Mouse (Mus musculus) MEL (cell line): ENCODE results near the gene Hoxa4. TPM values are rescaled to one million over a fixed set of nuclear protein-coding genes. Genes with fewer than 3 reads are reported as not detected.
A peak's percentile ranks its signal among the peaks of the same experiment; 100 is the strongest.

Experiments used
- DNase-seq: peaks from one replicate; pipeline ENCODE4 v3.0.0; 2011; ENCODE audit warnings: low read depth, low spot score
- H3K27ac ChIP-seq: 2 replicates; pipeline ENCODE4 v1.5.1; 2012; ENCODE audit warnings: low read depth, mild to moderate bottlenecking, control low read depth, low read length, moderate library complexity; ENCODE audit not compliant: control insufficient read depth
- H3K27me3 ChIP-seq, 2 experiments: fragments of 150-350 bp in 1 of 2; sonication (generic) in 1 of 2; 2 replicates each; pipeline ENCODE4 v1.6.1; 2012; ENCODE audit warnings: low read length in 2 of 2, mild to moderate bottlenecking in 2 of 2, improper control_type of control experiment in 1 of 2, moderate library complexity in 1 of 2; ENCODE audit not compliant: insufficient read depth in 2 of 2, control insufficient read depth in 1 of 2
- H3K36me3 ChIP-seq, 2 experiments: 2 replicates each; pipeline ENCODE4 v1.6.1; 2012 to 2014; ENCODE audit warnings: low read length in 2 of 2, improper control_type of control experiment in 1 of 2, inconsistent platforms in 1 of 2, mild to moderate bottlenecking in 1 of 2; ENCODE audit not compliant: insufficient read depth in 2 of 2, control insufficient read depth in 1 of 2
- H3K4me1 ChIP-seq, 2 experiments: fragments of 150-350 bp in 1 of 2; sonication (generic) in 1 of 2; 2 replicates each; pipeline ENCODE4 v1.6.1; 2012; ENCODE audit warnings: low read length in 2 of 2, improper control_type of control experiment in 1 of 2, mild to moderate bottlenecking in 1 of 2; ENCODE audit not compliant: insufficient read depth in 2 of 2, control insufficient read depth in 1 of 2
- H3K4me3 ChIP-seq, 2 experiments: fragments of 150-350 bp in 1 of 2; sonication (generic) in 1 of 2; 2 replicates each; pipeline ENCODE4 v1.5.1; 2012; ENCODE audit warnings: low read depth in 2 of 2, low read length in 2 of 2, mild to moderate bottlenecking in 2 of 2, moderate library complexity in 2 of 2, control low read depth in 1 of 2, improper control_type of control experiment in 1 of 2; ENCODE audit not compliant: control insufficient read depth in 1 of 2, insufficient read depth in 1 of 2
- H3K79me2 ChIP-seq: 2 replicates; pipeline ENCODE4 v1.6.1; 2012; ENCODE audit warnings: mild to moderate bottlenecking, low read length, moderate library complexity; ENCODE audit not compliant: control insufficient read depth, poor library complexity, insufficient read depth
- H3K9ac ChIP-seq: 2 replicates; pipeline ENCODE4 v1.6.1; 2012; ENCODE audit warnings: low read depth, mild to moderate bottlenecking, control low read depth, low read length, moderate library complexity; ENCODE audit not compliant: control insufficient read depth, poor library complexity, severe bottlenecking
- H3K9me3 ChIP-seq: fragments of 150-350 bp; sonication (generic); replicated peaks from 2 replicates; pipeline ENCODE4 v1.6.1; 2012; ENCODE audit warnings: mild to moderate bottlenecking, low read length, improper control_type of control experiment, moderate library complexity; ENCODE audit not compliant: insufficient read depth
- CHD2 ChIP-seq: IDR thresholded peaks from 2 replicates; pipeline ENCODE4 v1.6.1; 2011; ENCODE audit warnings: low read length, improper control_type of control experiment
- ELF1 ChIP-seq: IDR thresholded peaks from 2 replicates; pipeline ENCODE4 v1.6.1; 2014; ENCODE audit warnings: low read depth, mild to moderate bottlenecking, inconsistent platforms, low read length, improper control_type of control experiment, moderate library complexity
- GABPA ChIP-seq: IDR thresholded peaks from 2 replicates; pipeline ENCODE4 v1.6.1; 2012; ENCODE audit warnings: low read depth, mild to moderate bottlenecking, inconsistent platforms, low read length, improper control_type of control experiment, moderate library complexity
- MAFK ChIP-seq: IDR thresholded peaks from 2 replicates; pipeline ENCODE4 v1.6.1; 2011; ENCODE audit warnings: low read depth, mild to moderate bottlenecking, low read length, improper control_type of control experiment, borderline replicate concordance
- MEF2A ChIP-seq: IDR thresholded peaks from 2 replicates; pipeline ENCODE4 v1.6.1; 2014; ENCODE audit warnings: low read depth, mild to moderate bottlenecking, inconsistent platforms, low read length, improper control_type of control experiment; ENCODE audit not compliant: poor library complexity, insufficient replicate concordance, severe bottlenecking; ENCODE audit errors: extremely low read depth
- MXI1 ChIP-seq: IDR thresholded peaks from 2 replicates; pipeline ENCODE4 v1.6.1; 2011; ENCODE audit warnings: mild to moderate bottlenecking, low read depth, low read length, improper control_type of control experiment
- MYB ChIP-seq: IDR thresholded peaks from 2 replicates; pipeline ENCODE4 v1.6.1; 2011; ENCODE audit warnings: mild to moderate bottlenecking, low read depth, low read length, improper control_type of control experiment
- MYC ChIP-seq: IDR thresholded peaks from 2 replicates; pipeline ENCODE4 v1.6.1; 2011; ENCODE audit warnings: low read depth, mild to moderate bottlenecking, low read length, improper control_type of control experiment, moderate library complexity
- NELFE ChIP-seq: IDR thresholded peaks from 2 replicates; pipeline ENCODE4 v1.6.1; 2011; ENCODE audit warnings: low read depth, low read length, improper control_type of control experiment
- NRF1 ChIP-seq: IDR thresholded peaks from 2 replicates; pipeline ENCODE4 v1.6.1; 2014; ENCODE audit warnings: low read depth, mild to moderate bottlenecking, inconsistent platforms, low read length, improper control_type of control experiment, moderate library complexity; ENCODE audit not compliant: poor library complexity, insufficient read depth, severe bottlenecking
- POLR2A ChIP-seq, 2 experiments: IDR thresholded peaks; 2 replicates each; pipeline ENCODE4 v1.6.1; 2011 to 2012; ENCODE audit warnings: low read length in 2 of 2, mild to moderate bottlenecking in 2 of 2, control low read depth in 1 of 2, improper control_type of control experiment in 1 of 2, low read depth in 1 of 2, moderate library complexity in 1 of 2; ENCODE audit not compliant: control insufficient read depth in 1 of 2, insufficient read depth in 1 of 2, poor library complexity in 1 of 2
- POLR2AphosphoS2 ChIP-seq: IDR thresholded peaks from 2 replicates; pipeline ENCODE4 v1.6.1; 2011; ENCODE audit warnings: low read length, improper control_type of control experiment
- POLR2AphosphoS5 ChIP-seq: IDR thresholded peaks from 2 replicates; pipeline ENCODE4 v1.6.1; 2012; ENCODE audit warnings: low read depth, borderline replicate concordance, mild to moderate bottlenecking, inconsistent platforms, low read length, moderate library complexity, mixed read lengths
- RAD21 ChIP-seq: IDR thresholded peaks from 2 replicates; pipeline ENCODE4 v1.6.1; 2011; ENCODE audit warnings: mild to moderate bottlenecking, low read depth, low read length, improper control_type of control experiment
- RCOR1 ChIP-seq: IDR thresholded peaks from 2 replicates; pipeline ENCODE4 v1.6.1; 2012; ENCODE audit warnings: low read depth, mild to moderate bottlenecking, inconsistent platforms, low read length, improper control_type of control experiment
- SIN3A ChIP-seq: IDR thresholded peaks from 2 replicates; pipeline ENCODE4 v1.6.1; 2012; ENCODE audit warnings: low read length, improper control_type of control experiment, inconsistent platforms
- TAL1 ChIP-seq: IDR thresholded peaks from 2 replicates; pipeline ENCODE4 v1.6.1; 2012; ENCODE audit warnings: mild to moderate bottlenecking, inconsistent platforms, low read length, moderate library complexity, mixed read lengths
- TBP ChIP-seq: IDR thresholded peaks from 2 replicates; pipeline ENCODE4 v1.8.0; 2011; ENCODE audit warnings: low read depth, low read length, improper control_type of control experiment
- TCF12 ChIP-seq: IDR thresholded peaks from 2 replicates; pipeline ENCODE4 v1.6.1; 2014; ENCODE audit warnings: low read depth, mild to moderate bottlenecking, inconsistent platforms, low read length, improper control_type of control experiment, moderate library complexity
- ZC3H11A ChIP-seq: IDR thresholded peaks from 2 replicates; pipeline ENCODE4 v1.6.1; 2012; ENCODE audit warnings: low read depth, mild to moderate bottlenecking, inconsistent platforms, low read length, improper control_type of control experiment
- ZNF384 ChIP-seq: IDR thresholded peaks from 2 replicates; pipeline ENCODE4 v1.6.1; 2012; ENCODE audit warnings: low read depth, mild to moderate bottlenecking, inconsistent platforms, low read length, improper control_type of control experiment
- polyA plus RNA-seq, 2 experiments: library from polyadenylated mRNA; stranded (reverse) in 1 of 2; unstranded in 1 of 2; fragments of >175 nt in 1 of 2; fragments of >200 nt in 1 of 2; gene quantifications; 2 replicates each; pipeline versions ENCODE4 v1.2.1 to v1.2.4; 2012; ENCODE audit warnings: low replicate concordance in 2 of 2, low read depth in 1 of 2; ENCODE audit not compliant: insufficient read length in 2 of 2, insufficient read depth in 1 of 2, missing spikeins in 1 of 2
- total RNA-seq: library from RNA; depleted of rRNA; stranded (reverse); fragments of 300-350 nt; gene quantifications from 2 replicates; pipeline ENCODE4 v1.2.3, GENCODE M21; 2012

Hoxa4 gene
- total and polyA plus RNA-seq, 3 experiments = not detected

DNA sequence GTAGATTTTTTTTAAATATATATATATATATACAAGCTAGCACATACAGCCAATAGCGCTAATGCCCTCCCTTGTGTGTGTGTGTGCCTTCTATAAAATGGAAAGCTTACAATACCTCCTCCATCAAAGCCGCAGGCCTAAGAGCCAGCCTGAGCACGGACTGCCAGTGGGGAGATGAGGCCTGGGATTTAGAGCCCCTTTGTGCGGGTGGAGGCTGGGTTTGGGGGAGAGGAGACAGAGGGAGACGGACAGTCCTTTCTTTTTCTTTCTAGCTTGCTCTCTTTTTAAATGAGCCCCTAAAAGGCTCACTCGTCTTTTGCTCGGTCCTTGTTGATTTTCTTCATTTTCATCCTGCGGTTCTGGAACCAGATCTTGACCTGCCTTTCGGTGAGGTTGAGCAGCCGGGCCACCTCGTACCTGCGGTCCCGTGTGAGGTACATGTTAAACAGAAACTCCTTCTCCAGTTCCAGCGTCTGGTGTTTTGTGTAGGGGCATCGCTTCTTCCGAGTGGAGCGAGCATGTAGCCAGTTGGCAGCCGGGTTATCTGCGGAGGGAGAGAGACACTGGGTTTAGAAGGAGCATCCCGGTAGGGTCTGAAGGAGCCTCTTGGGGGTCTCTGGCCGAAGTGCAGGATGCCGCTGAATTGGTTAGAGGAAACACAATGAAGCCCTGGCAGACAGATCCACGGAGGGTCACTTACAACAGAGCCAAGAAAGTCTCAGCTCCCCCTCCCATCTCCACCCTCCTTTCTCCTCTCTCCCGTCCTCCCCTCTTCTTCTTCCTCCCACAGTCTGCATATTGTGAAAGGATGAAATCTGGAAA, 32.6 kb upstream of the Hoxa4 start:
- DNase-seq = no peak
- Histone ChIP-seq H3K4me3 (no peak overlapping the region), H3K4me1 (no peaks in the 10 kb centered on the region), H3K79me2 (no peaks in the 10 kb centered on the region), H3K27ac (no peak overlapping the region), H3K9ac (no peak overlapping the region), H3K9me3 (no peaks in the 10 kb centered on the region), H3K27me3 (no peaks in the 10 kb centered on the region), H3K36me3 (no peaks in the 10 kb centered on the region)
- TF ChIP-seq MXI1 = no peak
- TF ChIP-seq MEF2A = no peak
- TF ChIP-seq RAD21 = no peak

DNA sequence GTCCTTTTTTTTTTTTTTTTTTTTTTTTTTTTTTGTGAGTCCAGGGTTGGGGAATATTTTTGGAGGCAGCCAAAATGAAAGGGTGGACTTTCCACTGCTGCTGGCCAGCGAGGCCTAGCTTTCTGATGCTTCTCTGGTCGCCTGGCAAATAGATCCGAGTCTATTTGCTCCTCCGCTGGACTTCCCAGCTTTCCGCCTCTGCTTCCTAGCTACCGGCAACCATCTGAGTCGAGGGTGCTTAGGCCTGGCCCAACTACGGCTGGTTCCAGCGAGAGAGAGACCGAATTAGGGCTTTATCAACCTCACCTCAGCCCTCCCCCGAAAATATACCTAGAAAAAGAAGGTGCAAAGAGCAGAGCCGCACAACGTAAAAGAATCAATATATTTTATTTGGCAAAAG, 31.2 kb upstream of the Hoxa4 start:
- DNase-seq = no peak
- H3K27ac ChIP-seq = no peak overlapping the region
- H3K79me2 ChIP-seq = no peaks in the 10 kb centered on the region
- no peaks in the 10 kb centered on the region for H3K27me3 ChIP-seq
- no peak overlapping the region for H3K9ac ChIP-seq
- H3K4me1 ChIP-seq = no peaks in the 10 kb centered on the region
- no peaks in the 10 kb centered on the region for H3K9me3 ChIP-seq
- TF ChIP-seq RAD21 (no peak), MYB (no peak), MYC (no peak), RCOR1 (no peak), ELF1 (no peak), TCF12 (no peak)
- no peaks in the 10 kb centered on the region for H3K36me3 ChIP-seq
- no peak overlapping the region for H3K4me3 ChIP-seq

DNA sequence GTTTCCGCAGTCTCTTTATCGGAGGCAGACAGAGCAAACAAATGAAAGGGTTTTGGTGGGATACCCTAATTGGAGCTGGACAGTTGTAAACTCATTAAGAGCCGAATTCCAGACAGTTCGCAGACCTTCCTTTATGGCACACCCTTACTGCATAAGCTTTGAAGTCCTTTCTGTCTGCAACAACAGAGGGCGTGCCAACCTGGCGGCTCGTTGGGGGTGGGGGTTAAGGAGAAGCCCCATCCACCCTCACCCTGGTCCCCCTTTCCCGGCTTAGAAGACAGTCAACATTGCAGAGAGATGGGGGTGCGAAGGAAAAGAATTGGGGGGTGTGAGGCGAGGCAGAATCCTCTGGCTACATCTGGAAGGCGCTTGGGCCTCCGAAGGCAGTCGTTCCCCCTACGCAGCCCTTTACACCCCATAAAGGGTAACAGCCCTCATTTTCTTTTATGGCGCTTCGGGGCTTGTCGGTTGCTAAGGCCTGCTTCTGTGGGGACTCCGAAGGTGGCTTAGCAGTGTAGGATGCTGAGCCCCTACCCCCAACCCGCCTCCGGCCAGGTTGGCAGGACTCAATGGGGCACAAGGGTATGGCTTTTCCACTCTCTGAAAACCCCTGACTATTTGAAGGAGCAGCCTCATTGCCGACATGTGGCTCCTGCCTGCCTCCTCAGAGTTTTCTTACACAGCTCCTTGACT, 30.6 kb upstream of the Hoxa4 start:
- H3K27ac ChIP-seq = no peak overlapping the region
- H3K79me2 ChIP-seq = no peaks in the 10 kb centered on the region
- H3K4me1 ChIP-seq = no peaks in the 10 kb centered on the region
- H3K4me3 ChIP-seq = peak overlapping the region; percentile 24 to 74; a peak in 3 of 4 replicates
- H3K9ac ChIP-seq = peak overlapping the region; percentile 47
- no peaks in the 10 kb centered on the region for H3K27me3 ChIP-seq
- H3K9me3 ChIP-seq = no peaks in the 10 kb centered on the region
- H3K36me3 ChIP-seq = no peaks in the 10 kb centered on the region
- no peak for TF ChIP-seq MAFK
- TF ChIP-seq TBP = no peak
- TF ChIP-seq RAD21 = no peak
- TF ChIP-seq POLR2AphosphoS2 = no peak
- TF ChIP-seq POLR2A (IDR thresholded peaks at IDR 0.05; ENCODE audit: control insufficient read depth in 1 of 2, insufficient read depth in 1 of 2, low read depth in 1 of 2, low read length in 2 of 2, poor library complexity in 1 of 2) = no peak
- no peak for TF ChIP-seq TAL1
- no peak for TF ChIP-seq ZNF384
- no peak for TF ChIP-seq GABPA
- no peak for TF ChIP-seq ZC3H11A
- no peak for TF ChIP-seq SIN3A
- TF ChIP-seq NRF1 = no peak
- TF ChIP-seq MYB = no peak
- no peak for TF ChIP-seq POLR2AphosphoS5
- no peak for TF ChIP-seq CHD2
- no peak for TF ChIP-seq NELFE
- DNase-seq = no peak
